Mouse (Mus musculus): ENCODE results near the gene Cyp2d11.

DNA sequence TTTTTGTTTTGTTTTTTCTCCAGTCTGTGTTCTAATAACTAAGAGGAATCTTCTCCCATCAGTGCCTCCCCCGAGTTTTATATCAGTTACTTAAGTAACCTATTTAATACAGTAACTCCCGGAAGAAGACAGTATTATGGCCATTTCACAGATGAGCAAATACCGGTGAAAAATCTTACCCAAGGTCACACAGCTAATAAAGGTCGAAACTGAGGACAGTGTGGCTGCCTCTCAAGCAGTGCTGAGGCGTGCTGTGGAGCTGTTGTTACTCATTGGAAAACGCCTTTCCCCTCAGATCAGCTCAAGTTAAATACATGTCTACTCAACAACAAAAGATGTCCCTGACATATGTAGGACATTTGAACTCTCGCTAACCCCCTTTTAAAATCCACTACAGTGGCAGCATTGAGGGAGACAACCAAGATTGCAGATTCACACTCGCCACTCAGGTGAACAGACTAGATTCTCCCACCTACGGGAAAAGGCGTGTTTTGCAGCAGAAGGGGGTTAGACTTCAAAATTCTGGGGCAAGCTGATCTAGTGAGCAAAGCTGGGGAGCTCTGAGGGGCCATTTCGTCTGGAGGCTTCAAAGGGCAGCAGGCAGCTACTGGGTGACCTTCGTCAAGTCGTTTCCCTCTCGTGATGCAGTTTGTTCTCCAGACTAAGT lies 40.6 kb downstream of the Cyp2d11 start:
- TF ChIP-seq CTCF (IDR thresholded peaks at IDR 0.05; ENCODE audit: low read depth, low read length) (no peak), POLR2AphosphoS5 (IDR thresholded peaks at IDR 0.05; ENCODE audit: insufficient replicate concordance, low read depth, low read length) (no peak), GATA1 (IDR thresholded peaks at IDR 0.05; ENCODE audit: borderline replicate concordance, low read length) (no peak)
